Mouse (Mus musculus) liver, adult 2 months (tissue): Measurements from ENCODE around the gene Myo7a. TPM values are rescaled to one million over a fixed set of nuclear protein-coding genes. Genes with fewer than 3 reads are reported as not detected.

Experiments used
- DNase-seq: peaks from one replicate; pipeline ENCODE4 v3.0.0-alpha.2; 2011; ENCODE audit warnings: low read depth, low spot score; ENCODE audit errors: extremely low read depth
- H3K27ac ChIP-seq: fragments of 200-500 bp; replicated peaks from 2 replicates; pipeline ENCODE4 v1.5.1; 2012; ENCODE audit warnings: low read depth, mild to moderate bottlenecking, control low read depth, inconsistent platforms, low read length; ENCODE audit not compliant: insufficient read depth
- H3K27me3 ChIP-seq: fragments of 200-500 bp; 2 replicates; pipeline ENCODE4 v1.6.1; 2012; ENCODE audit warnings: mild to moderate bottlenecking, moderate library complexity, low read length, inconsistent platforms; ENCODE audit not compliant: control insufficient read depth, insufficient read depth
- H3K36me3 ChIP-seq: fragments of 200-500 bp; 2 replicates; pipeline ENCODE4 v1.6.1; 2012; ENCODE audit warnings: low read length, inconsistent platforms; ENCODE audit not compliant: control insufficient read depth, insufficient read depth
- H3K4me1 ChIP-seq: fragments of 200-500 bp; 2 replicates; pipeline ENCODE4 v1.6.1; 2011; ENCODE audit warnings: low read length; ENCODE audit not compliant: control insufficient read depth, insufficient read depth
- H3K4me3 ChIP-seq: fragments of 200-500 bp; 2 replicates; pipeline ENCODE4 v1.5.1; 2011; ENCODE audit warnings: low read depth, mild to moderate bottlenecking, control low read depth, low read length, moderate library complexity; ENCODE audit not compliant: insufficient read depth
- H3K79me2 ChIP-seq: fragments of 200-500 bp; 2 replicates; pipeline ENCODE4 v1.6.1; 2012; ENCODE audit warnings: inconsistent platforms, mild to moderate bottlenecking, low read length, moderate library complexity; ENCODE audit not compliant: control insufficient read depth, insufficient read depth
- H3K9ac ChIP-seq: fragments of 200-500 bp; 2 replicates; pipeline ENCODE4 v1.6.1; 2012; ENCODE audit warnings: low read depth, mild to moderate bottlenecking, control low read depth, inconsistent platforms, low read length
- CTCF ChIP-seq: fragments of 200-500 bp; IDR thresholded peaks from 2 replicates; pipeline ENCODE4 v1.5.1; 2011; ENCODE audit warnings: low read depth, low read length, control low read depth
- POLR2A ChIP-seq: fragments of 200-500 bp; IDR thresholded peaks from 2 replicates; pipeline ENCODE4 v1.6.1; 2011; ENCODE audit warnings: low read length, control low read depth; ENCODE audit not compliant: insufficient read depth; ENCODE audit errors: extremely low read depth
- WGBS: fragments of 180-500 bp; shearing (Covaris S2); methylation state at CpG from one replicate; pipeline ENCODE4 v1.1.7; 2018; 5-methylcytosine and 5-hydroxymethylcytosine counted together
- polyA plus RNA-seq: library from polyadenylated mRNA; depleted of rRNA; stranded (reverse); fragments of >200 nt; gene quantifications from 2 replicates; pipeline ENCODE4 v1.2.3, GENCODE M21; 2012; rRNA removed
- total RNA-seq: library from RNA; depleted of rRNA; stranded (reverse); fragments of >200 nt; gene quantifications from 2 replicates; pipeline ENCODE4 v1.2.3, GENCODE M21; 2014; rRNA removed

Myo7a gene
- total RNA-seq = 7.0 and 11.5 TPM in 2 replicates
- polyA plus RNA-seq = 8.2 and 11.0 TPM in 2 replicates

- Histone ChIP-seq H3K79me2 (no peaks in the 10 kb centered on the region), H3K4me3 (peak within 1 kb of the TSS; percentile 3), H3K36me3 (no peaks in the 10 kb centered on the region), H3K27ac (peak within 1 kb of the TSS; percentile 64), H3K9ac (peak within 1 kb of the TSS; percentile 33), H3K4me1 (peaks cover 17% of the 10 kb centered on the region), H3K27me3 (no peaks in the 10 kb centered on the region)
- DNase-seq = peak; percentile 85
- WGBS = 30% methylated on average over 9 of the region's 9 CpGs
- TF ChIP-seq POLR2A (no peak), CTCF (no peak)
These were observed at the start of gene Myo7a for GRCm38 (mm10) chr7:98119179-98119960. Gene Myo7a (minus strand): TSS chr7:98119524.

- H3K36me3 ChIP-seq = no peaks in the 10 kb centered on the region
- no peak overlapping the region; the same call in 1 of the 2 replicates for H3K9ac ChIP-seq
These were observed 45.7 kb upstream of the Myo7a start for GRCm38 (mm10) chr7:98164999-98165528.

GRCm38 (mm10) chr7:98164382-98164998 is 45.2 kb upstream of the Myo7a start:
- no peaks in the 10 kb centered on the region for H3K79me2 ChIP-seq
- DNase-seq = no peak
- H3K4me1 ChIP-seq = peaks cover 7% of the 10 kb centered on the region; the same call in 1 of the 2 replicates
- no peaks in the 10 kb centered on the region for H3K36me3 ChIP-seq
- 82% methylated on average over 9 of the region's 9 CpGs for WGBS
- no peaks in the 10 kb centered on the region for H3K27me3 ChIP-seq
- H3K27ac ChIP-seq = no peak overlapping the region
- H3K4me3 ChIP-seq = no peak overlapping the region
- H3K9ac ChIP-seq = no peak overlapping the region
- TF ChIP-seq CTCF = no peak
- TF ChIP-seq POLR2A = no peak

More at GRCm38 (mm10) chr7:98164999-98165528, 45.7 kb upstream of the Myo7a start:
- WGBS = 53% methylated on average over 10 of the region's 10 CpGs
- DNase-seq = no peak
- Histone ChIP-seq H3K27me3 (no peaks in the 10 kb centered on the region), H3K79me2 (no peaks in the 10 kb centered on the region), H3K4me1 (peaks cover 4% of the 10 kb centered on the region; the same call in 1 of the 2 replicates), H3K4me3 (no peak overlapping the region), H3K27ac (no peak overlapping the region)
- TF ChIP-seq POLR2A (no peak), CTCF (no peak)

- Histone ChIP-seq H3K36me3 (no peaks in the 10 kb centered on the region), H3K9ac (no peak overlapping the region), H3K27ac (no peak overlapping the region), H3K79me2 (no peaks in the 10 kb centered on the region), H3K4me3 (no peak overlapping the region), H3K4me1 (peaks cover 7% of the 10 kb centered on the region; the same call in 1 of the 2 replicates), H3K27me3 (no peaks in the 10 kb centered on the region)
- TF ChIP-seq CTCF (no peak), POLR2A (no peak)
- DNase-seq = peak; percentile 37
- 21% methylated on average over 3 of the region's 3 CpGs for WGBS
These were observed 44.4 kb upstream of the Myo7a start for GRCm38 (mm10) chr7:98163700-98164099.

GRCm38 (mm10) chr7:98162239-98162638 is 42.9 kb upstream of the Myo7a start:
- no peaks in the 10 kb centered on the region for H3K36me3 ChIP-seq
- DNase-seq = no peak
- TF ChIP-seq CTCF = no peak
- TF ChIP-seq POLR2A = no peak
- H3K4me3 ChIP-seq = no peak overlapping the region
- H3K4me1 ChIP-seq = peaks cover 7% of the 10 kb centered on the region; the same call in 1 of the 2 replicates
- H3K79me2 ChIP-seq = no peaks in the 10 kb centered on the region
- H3K27me3 ChIP-seq = no peaks in the 10 kb centered on the region
- no peak overlapping the region for H3K27ac ChIP-seq
- 64% methylated on average over 6 of the region's 6 CpGs for WGBS
- no peak overlapping the region for H3K9ac ChIP-seq
